ENCODE assay signal across 18 mouse cellular contexts in genomic region chr3:135420542-135421309, GRCm38 (mm10). TPM values are rescaled to one million over a fixed set of nuclear protein-coding genes. Genes with fewer than 3 reads are reported as not detected.
A peak's percentile ranks its signal among the peaks of the same experiment; 100 is the strongest.
DNase-seq lines count a peak whose midpoint lies in the region; ATAC-seq and TF ChIP-seq lines count a peak whose summit lies in the region.
"Had no signal": no experiment of that assay in that cellular context is flagged by ENCODE, and none has a peak within 500 bp of the region (broad histone marks: within the 10 kb centered on the region; RNA-seq: fewer than 3 reads in every experiment).

No protein-coding gene starts in this region.

- no peak for ATAC-seq in heart, embryonic 13.5 days (ENCODE audit: extremely low read depth, insufficient number of reproducible peaks, low FRiP score, low TSS enrichment)
- ATAC-seq in granulocyte monocyte progenitor cell, adult 5-6 weeks (replicated peaks; ENCODE audit: poor library complexity, severe bottlenecking), result peak; percentile 63

- H3K4me3 ChIP-seq in heart, embryonic 13.5 days, result no peak overlapping the region
- peak overlapping the region; percentile 27 to 87 for H3K4me3 ChIP-seq in MEL (ENCODE audit: control insufficient read depth in 1 of 2, insufficient read depth in 1 of 2, low read depth in 2 of 2, low read length in 2 of 2)
- peak overlapping the region; percentile 97 for H3K4me3 ChIP-seq in megakaryocyte, embryonic 14.5 days (replicated peaks)
- H3K4me3 ChIP-seq: heart, embryonic 15.5 days; limb, embryonic 12.5 days had no signal

- no peak for TF ChIP-seq POLR2A in MEL (IDR thresholded peaks at IDR 0.05; ENCODE audit: control insufficient read depth in 1 of 2, insufficient read depth in 1 of 2, low read depth in 1 of 2, low read length in 2 of 2, poor library complexity in 1 of 2)

- no peaks in the 10 kb centered on the region for H3K9me3 ChIP-seq in heart, embryonic 13.5 days
- no peaks in the 10 kb centered on the region for H3K9me3 ChIP-seq in MEL (replicated peaks; ENCODE audit: insufficient read depth, low read length)
- H3K9me3 ChIP-seq in megakaryocyte, embryonic 14.5 days, result no peaks in the 10 kb centered on the region
- H3K9me3 ChIP-seq: heart, embryonic 15.5 days; limb, embryonic 12.5 days had no signal

- H3K9ac ChIP-seq in heart, embryonic 13.5 days, result peak overlapping the region; percentile 47
- peak overlapping the region; percentile 93 for H3K9ac ChIP-seq in MEL (ENCODE audit: control insufficient read depth, low read depth, low read length, poor library complexity, severe bottlenecking)
- H3K9ac ChIP-seq: heart, embryonic 15.5 days; hindbrain, embryonic 14.5 days; limb, embryonic 12.5 days had no signal

- H3K36me3 ChIP-seq in heart, embryonic 13.5 days, result no peaks in the 10 kb centered on the region
- H3K36me3 ChIP-seq in MEL (ENCODE audit: control insufficient read depth in 1 of 2, insufficient read depth in 2 of 2, low read length in 2 of 2), result peaks cover 0 to 31% of the 10 kb centered on the region in 2 experiments; a peak in 3 of 4 replicates
- H3K36me3 ChIP-seq in megakaryocyte, embryonic 14.5 days (replicated peaks; ENCODE audit: low read length), result peaks cover 16% of the 10 kb centered on the region
- H3K36me3 ChIP-seq: heart, embryonic 15.5 days had no signal

- no peak overlapping the region for H3K4me2 ChIP-seq in heart, embryonic 13.5 days

- 81% methylated on average over 9 of the region's 9 CpGs for WGBS in heart, embryonic 13.5 days

- H3K79me2 ChIP-seq in MEL (ENCODE audit: control insufficient read depth, insufficient read depth, low read length, poor library complexity), result peaks cover 50% of the 10 kb centered on the region

- no peak for TF ChIP-seq RAD21 in MEL (IDR thresholded peaks at IDR 0.05; ENCODE audit: low read depth, low read length)

- no peaks in the 10 kb centered on the region for H3K27me3 ChIP-seq in heart, embryonic 13.5 days (replicated peaks)
- no peaks in the 10 kb centered on the region for H3K27me3 ChIP-seq in MEL (ENCODE audit: control insufficient read depth in 1 of 2, insufficient read depth in 2 of 2, low read length in 2 of 2)
- no peaks in the 10 kb centered on the region for H3K27me3 ChIP-seq in megakaryocyte, embryonic 14.5 days (replicated peaks)
- H3K27me3 ChIP-seq: heart, embryonic 15.5 days; limb, embryonic 12.5 days had no signal

- no peak for DNase-seq in heart, postnatal 25 days (ENCODE audit: low spot score)
- DNase-seq in MEL (ENCODE audit: low read depth, low spot score), result peak; percentile 89
- DNase-seq in adrenal gland, adult 8-10 months, result no peak
- no peak for DNase-seq in embryo, embryonic 10 days (ENCODE audit: low spot score)
- no peak for DNase-seq in right cerebral cortex, postnatal 10 days (ENCODE audit: low spot score in 2 of 2)
- DNase-seq: cerebellum, postnatal 25 days; gastrocnemius, postnatal 36 days; kidney, adult 2 months; kidney, postnatal 4 days; lung, postnatal 14 days; right cerebral cortex, postnatal 25 days; thymus, adult 2 months had no signal

- no peak for TF ChIP-seq CTCF in MEL (IDR thresholded peaks at IDR 0.05 in 2 of 3, conservative IDR thresholded peaks at IDR 0.05 in 1 of 3; ENCODE audit: control insufficient read depth in 1 of 3, insufficient read depth in 1 of 3, low read depth in 2 of 3, low read length in 3 of 3, poor library complexity in 1 of 3, severe bottlenecking in 1 of 3)

- H3K4me1 ChIP-seq in heart, embryonic 13.5 days, result peaks cover 24% of the 10 kb centered on the region
- peaks cover 11 to 18% of the 10 kb centered on the region in 2 experiments for H3K4me1 ChIP-seq in MEL (ENCODE audit: control insufficient read depth in 1 of 2, insufficient read depth in 2 of 2, low read length in 2 of 2)
- peaks cover 63% of the 10 kb centered on the region for H3K4me1 ChIP-seq in megakaryocyte, embryonic 14.5 days

- TF ChIP-seq EP300 in MEL (IDR thresholded peaks at IDR 0.05; ENCODE audit: low read depth in 1 of 2, low read length in 2 of 2), result peak; percentile 54 to 68; a peak in 3 of 4 replicates

- intact Hi-C loops in heart, postnatal 25 days (cut with DNase I), result loop anchor here (5.0 kb wide), 1 partner anchor 272 kb away; the partner anchor contains the start of gene Nfkb1

- no peak overlapping the region for H3K27ac ChIP-seq in heart, embryonic 13.5 days (replicated peaks)
- peak overlapping the region; percentile 92 for H3K27ac ChIP-seq in MEL (ENCODE audit: control insufficient read depth, low read depth, low read length)
- H3K27ac ChIP-seq: heart, embryonic 15.5 days; hindbrain, embryonic 14.5 days; limb, embryonic 12.5 days had no signal

TF ChIP-seq in MEL, 35 proteins besides CTCF, POLR2A, EP300 and RAD21 (continues in another document):
- TF ChIP-seq MYC (IDR thresholded peaks at IDR 0.05; ENCODE audit: low read depth, low read length) (peak; percentile 47; the same call in 1 of the 2 replicates), CHD2 (IDR thresholded peaks at IDR 0.05; ENCODE audit: low read length) (no peak), USF2 (IDR thresholded peaks at IDR 0.05; ENCODE audit: borderline replicate concordance in 1 of 2, insufficient read depth in 1 of 2, low read depth in 1 of 2, low read length in 2 of 2) (no peak), JUND (IDR thresholded peaks at IDR 0.05; ENCODE audit: low read depth, low read length) (no peak), MYB (IDR thresholded peaks at IDR 0.05; ENCODE audit: low read depth, low read length) (no peak), UBTF (IDR thresholded peaks at IDR 0.05; ENCODE audit: borderline replicate concordance, insufficient read depth, low read depth, low read length) (no peak), MEF2A (IDR thresholded peaks at IDR 0.05; ENCODE audit: extremely low read depth, insufficient replicate concordance, low read depth, low read length, poor library complexity, severe bottlenecking) (no peak), ZNF384 (IDR thresholded peaks at IDR 0.05; ENCODE audit: low read depth, low read length) (no peak), CHD1 (IDR thresholded peaks at IDR 0.05; ENCODE audit: low read depth, low read length) (no peak), SMC3 (IDR thresholded peaks at IDR 0.05; ENCODE audit: low read depth, low read length) (no peak), MXI1 (IDR thresholded peaks at IDR 0.05; ENCODE audit: low read depth, low read length) (peak; percentile 83), KAT2A (conservative IDR thresholded peaks at IDR 0.05; ENCODE audit: low read depth, low read length) (no peak), GABPA (IDR thresholded peaks at IDR 0.05; ENCODE audit: low read depth, low read length) (peak; percentile 72; the same call in 1 of the 2 replicates), NELFE (IDR thresholded peaks at IDR 0.05; ENCODE audit: low read depth, low read length) (peak; percentile 31; the same call in 1 of the 2 replicates), ELF1 (IDR thresholded peaks at IDR 0.05; ENCODE audit: low read depth, low read length) (no peak; the same call in 1 of the 2 replicates), NRF1 (IDR thresholded peaks at IDR 0.05; ENCODE audit: insufficient read depth, low read depth, low read length, poor library complexity, severe bottlenecking) (no peak), ETS1 (IDR thresholded peaks at IDR 0.05; ENCODE audit: low read depth, low read length) (peak; percentile 89), RCOR1 (IDR thresholded peaks at IDR 0.05; ENCODE audit: low read depth, low read length) (no peak; the same call in 1 of the 2 replicates), ZMIZ1 (IDR thresholded peaks at IDR 0.05; ENCODE audit: low read depth, low read length) (no peak), TBP (IDR thresholded peaks at IDR 0.05; ENCODE audit: low read depth, low read length) (peak; percentile 55; the same call in 1 of the 2 replicates), ZKSCAN1 (IDR thresholded peaks at IDR 0.05; ENCODE audit: low read depth, low read length) (no peak), MAX (IDR thresholded peaks at IDR 0.05; ENCODE audit: low read length) (peak; percentile 49; the same call in 1 of the 2 replicates), SIN3A (IDR thresholded peaks at IDR 0.05; ENCODE audit: low read length) (peak; percentile 86), GATA1 (IDR thresholded peaks at IDR 0.05; ENCODE audit: low read depth, low read length) (no peak), E2F4 (IDR thresholded peaks at IDR 0.05; ENCODE audit: borderline replicate concordance, low read depth, low read length) (no peak), BHLHE40 (IDR thresholded peaks at IDR 0.05; ENCODE audit: borderline replicate concordance, low read depth, low read length) (no peak), TCF12 (IDR thresholded peaks at IDR 0.05; ENCODE audit: low read depth, low read length) (no peak), POLR2AphosphoS2 (IDR thresholded peaks at IDR 0.05; ENCODE audit: low read length) (no peak), USF1 (IDR thresholded peaks at IDR 0.05; ENCODE audit: low read depth, low read length) (no peak), MAFK (IDR thresholded peaks at IDR 0.05; ENCODE audit: borderline replicate concordance, low read depth, low read length) (peak; percentile 85)

RNA-seq across cellular contexts. Expression of gene Cisd2, which starts 3.0 kb away (rescaled TPM):
- 45.3 and 52.7 TPM in 2 replicates for polyA plus RNA-seq in heart, embryonic 13.5 days (2015; fragmentation: Nextera tagmentation; extraction: Ambion mirVana)
- total RNA-seq in heart, postnatal 25 days (2021), result 10 to 100 TPM; 50.2 to 54.3 TPM
- total RNA-seq in MEL (2012; rRNA removed), result 23.9 and 24.8 TPM in 2 replicates
- polyA plus RNA-seq in MEL (2012; ENCODE audit: insufficient read depth in 1 of 2, insufficient read length in 2 of 2, low read depth in 1 of 2, low replicate concordance in 2 of 2, missing spikeins in 1 of 2), result 10 to 100 TPM in 1 of 2 experiments, not detected in 1; 26.9 TPM
- 47.6 and 60.6 TPM in 2 replicates for total RNA-seq in granulocyte monocyte progenitor cell, adult 5-6 weeks (2014; fragmentation: Nextera tagmentation)
- total RNA-seq in granulocyte monocyte progenitor cell, adult 5-6 weeks (2017), result 35.9 and 48.9 TPM in 2 replicates
- polyA plus RNA-seq in megakaryocyte, embryonic 14.5 days (2012; ENCODE audit: insufficient read depth, low replicate concordance), result 20.5 and 23.0 TPM in 2 replicates
- 10 to 100 TPM; 30.2 to 34.4 (median 32.5) TPM for total RNA-seq in adrenal gland, adult 8-10 months (2022)

RNA-seq across cellular contexts. Expression of gene Ube2d3, which starts 17.2 kb away (rescaled TPM):
- polyA plus RNA-seq in heart, embryonic 13.5 days (2015; fragmentation: Nextera tagmentation; extraction: Ambion mirVana), result 398 and 436 TPM in 2 replicates
- total RNA-seq in heart, postnatal 25 days (2021), result 100 to 1,000 TPM; 338 to 361 TPM
- total RNA-seq in MEL (2012; rRNA removed), result 340 and 348 TPM in 2 replicates
- polyA plus RNA-seq in MEL (2012; ENCODE audit: insufficient read depth in 1 of 2, insufficient read length in 2 of 2, low read depth in 1 of 2, low replicate concordance in 2 of 2, missing spikeins in 1 of 2), result 100 to 1,000 TPM in 1 of 2 experiments, 10 to 100 TPM in 1; 40.9 to 432 TPM
- total RNA-seq in granulocyte monocyte progenitor cell, adult 5-6 weeks (2014; fragmentation: Nextera tagmentation), result 413 and 488 TPM in 2 replicates
- total RNA-seq in granulocyte monocyte progenitor cell, adult 5-6 weeks (2017), result 457 and 710 TPM in 2 replicates
- 185 and 391 TPM in 2 replicates for polyA plus RNA-seq in megakaryocyte, embryonic 14.5 days (2012; ENCODE audit: insufficient read depth, low replicate concordance)
- 100 to 1,000 TPM; 299 to 393 (median 336) TPM for total RNA-seq in adrenal gland, adult 8-10 months (2022)
